Mouse (Mus musculus): ENCODE measurements around the gene Arl6ip1.

Arl6ip1 gene

GRCm38 (mm10) chr7:118116787-118117538, 12.5 kb downstream of the Arl6ip1 start:
- DNase-seq (ENCODE audit: low read depth) = no peak

- DNase-seq (ENCODE audit: low read depth) = peak; percentile 99
These were observed 13.4 kb downstream of the Arl6ip1 start, which contains the start of gene Rps15a for GRCm38 (mm10) chr7:118115877-118116568. Gene Rps15a, minus strand, starts transcription at chr7:118116188.

GRCm38 (mm10) chr7:118115533-118115876, 14.0 kb downstream of the Arl6ip1 start:
- DNase-seq (ENCODE audit: low read depth) = no peak

- peak; percentile 49 for DNase-seq (ENCODE audit: low read depth)
These were observed 15.7 kb downstream of the Arl6ip1 start for GRCm38 (mm10) chr7:118113541-118114297.

GRCm38 (mm10) chr7:118111128-118111527, 18.3 kb downstream of the Arl6ip1 start:
- no peak for DNase-seq (ENCODE audit: low read depth)

GRCm38 (mm10) chr7:118107671-118108070, 21.8 kb downstream of the Arl6ip1 start:
- DNase-seq (ENCODE audit: low read depth) = no peak

- no peak for DNase-seq (ENCODE audit: low read depth)
These were observed 24.9 kb downstream of the Arl6ip1 start for GRCm38 (mm10) chr7:118104458-118105052.

GRCm38 (mm10) chr7:118103462-118104379, 25.7 kb downstream of the Arl6ip1 start:
- DNase-seq (ENCODE audit: low read depth) = no peak

- no peak for DNase-seq (ENCODE audit: low read depth)
These were observed 26.6 kb downstream of the Arl6ip1 start for GRCm38 (mm10) chr7:118102678-118103461.

GRCm38 (mm10) chr7:118102231-118102630, 27.2 kb downstream of the Arl6ip1 start:
- DNase-seq (ENCODE audit: low read depth) = peak; percentile 77

GRCm38 (mm10) chr7:118097615-118098014, 31.8 kb downstream of the Arl6ip1 start:
- DNase-seq (ENCODE audit: low read depth) = no peak

GRCm38 (mm10) chr7:118079987-118080386, 49.5 kb downstream of the Arl6ip1 start:
- peak; percentile 34 for DNase-seq (ENCODE audit: low read depth)

GRCm38 (mm10) chr7:118079097-118079496, 50.4 kb downstream of the Arl6ip1 start:
- DNase-seq (ENCODE audit: low read depth) = peak; percentile 13
